Mouse (Mus musculus): ENCODE measurements around the gene Catsperz. TPM values are rescaled to one million over a fixed set of nuclear protein-coding genes. Genes with fewer than 3 reads are reported as not detected.
"Not testable (repeated sequence)": the region's sequence is repeated elsewhere in the genome, so short reads cannot be mapped to it uniquely, and the experiment has no call there.

Gene Catsperz
- total RNA-seq, 2 experiments from 2014 or later, result not detected

GRCm38 (mm10) chr19:6907811-6908540, 17.2 kb downstream of the Catsperz start:
- Histone ChIP-seq H3K27ac (peak overlapping the region; percentile 99; the same call in 1 of the 2 replicates), H3K4me3 (peak overlapping the region; percentile 91)
- no peak for TF ChIP-seq CTCF (IDR thresholded peaks at IDR 0.05)
- DNase-seq, result no peak
- intact Hi-C loops (cut with DNase I), result loop anchor here (5.0 kb wide), 1 partner anchor 71 kb away; no protein-coding TSS in a partner anchor

- TF ChIP-seq CTCF (IDR thresholded peaks at IDR 0.05), result no peak
- Histone ChIP-seq H3K27ac (no peak overlapping the region), H3K4me3 (no peak overlapping the region)
- no peak for DNase-seq
- intact Hi-C loops (cut with DNase I), result loop anchor here (5.0 kb wide), 1 partner anchor 70 kb away; no protein-coding TSS in a partner anchor
These were observed 18.1 kb downstream of the Catsperz start for GRCm38 (mm10) chr19:6907094-6907493.

GRCm38 (mm10) chr19:6906199-6906598, 19.0 kb downstream of the Catsperz start:
- no peak for DNase-seq
- no peak for TF ChIP-seq CTCF (IDR thresholded peaks at IDR 0.05)
- Histone ChIP-seq H3K4me3 (no peak overlapping the region), H3K27ac (no peak overlapping the region)
- intact Hi-C loops (cut with DNase I), result loop anchor here (5.0 kb wide), 1 partner anchor 69 kb away; no protein-coding TSS in a partner anchor

GRCm38 (mm10) chr19:6905498-6906159, 19.6 kb downstream of the Catsperz start:
- no peak for TF ChIP-seq CTCF (IDR thresholded peaks at IDR 0.05)
- H3K27ac ChIP-seq, result no peak overlapping the region
- H3K4me3 ChIP-seq, result no peak overlapping the region
- intact Hi-C loops (cut with DNase I), result loop anchor here (5.0 kb wide), 1 partner anchor 68 kb away; no protein-coding TSS in a partner anchor
- DNase-seq, result no peak

- intact Hi-C loops (cut with DNase I), result loop anchor here (5.0 kb wide), 1 partner anchor 68 kb away; no protein-coding TSS in a partner anchor
- DNase-seq, result no peak
- H3K4me3 ChIP-seq, result no peak overlapping the region
- no peak for TF ChIP-seq CTCF (IDR thresholded peaks at IDR 0.05)
- H3K27ac ChIP-seq, result no peak overlapping the region
These were observed 20.3 kb downstream of the Catsperz start for GRCm38 (mm10) chr19:6904846-6905245.

- TF ChIP-seq CTCF (IDR thresholded peaks at IDR 0.05), result no peak
- Histone ChIP-seq H3K27ac (no peak overlapping the region), H3K4me3 (no peak overlapping the region)
- intact Hi-C loops (cut with DNase I), result no loop called here
- no peak for DNase-seq
These were observed 22.1 kb downstream of the Catsperz start for GRCm38 (mm10) chr19:6903031-6903430.

GRCm38 (mm10) chr19:6899641-6900040, 25.5 kb downstream of the Catsperz start:
- intact Hi-C loops (cut with DNase I), result no loop called here
- TF ChIP-seq CTCF (IDR thresholded peaks at IDR 0.05), result no peak
- Histone ChIP-seq H3K27ac (no peak overlapping the region), H3K4me3 (no peak overlapping the region)
- DNase-seq, result no peak

- DNase-seq; intact Hi-C loops (cut with DNase I); H3K27ac ChIP-seq: not testable (repeated sequence)
- H3K4me3 ChIP-seq, result peak overlapping the region; percentile 26
These were observed 29.4 kb downstream of the Catsperz start for GRCm38 (mm10) chr19:6895608-6896305.

- Histone ChIP-seq H3K27ac (no peak overlapping the region), H3K4me3 (no peak overlapping the region)
- TF ChIP-seq CTCF (IDR thresholded peaks at IDR 0.05), result no peak
- DNase-seq, result no peak
- intact Hi-C loops (cut with DNase I), result no loop called here
These were observed 31.3 kb downstream of the Catsperz start for GRCm38 (mm10) chr19:6893731-6894451.

- TF ChIP-seq CTCF (IDR thresholded peaks at IDR 0.05), result no peak
- intact Hi-C loops (cut with DNase I), result no loop called here
- no peak for DNase-seq
- H3K4me3 ChIP-seq, result no peak overlapping the region
- H3K27ac ChIP-seq, result no peak overlapping the region
These were observed 32.7 kb downstream of the Catsperz start for GRCm38 (mm10) chr19:6892512-6892911.

- no peak overlapping the region for H3K27ac ChIP-seq
- intact Hi-C loops (cut with DNase I), result no loop called here
- H3K4me3 ChIP-seq, result no peak overlapping the region
- no peak for TF ChIP-seq CTCF (IDR thresholded peaks at IDR 0.05)
- DNase-seq, result no peak
These were observed 47.2 kb downstream of the Catsperz start for GRCm38 (mm10) chr19:6877965-6878364.

GRCm38 (mm10) chr19:6876799-6877198, 48.4 kb downstream of the Catsperz start:
- intact Hi-C loops (cut with DNase I), result no loop called here
- Histone ChIP-seq H3K4me3 (no peak overlapping the region), H3K27ac (no peak overlapping the region)
- DNase-seq, result no peak
- no peak for TF ChIP-seq CTCF (IDR thresholded peaks at IDR 0.05)

Data from gastrocnemius, adult 2 months (tissue).